Mouse (Mus musculus): ENCODE data around the gene Bcl11b. TPM values are rescaled to one million over a fixed set of nuclear protein-coding genes. Genes with fewer than 3 reads are reported as not detected.

Gene Bcl11b
- polyA plus RNA-seq, 1 experiment: 0.11 TPM

DNA sequence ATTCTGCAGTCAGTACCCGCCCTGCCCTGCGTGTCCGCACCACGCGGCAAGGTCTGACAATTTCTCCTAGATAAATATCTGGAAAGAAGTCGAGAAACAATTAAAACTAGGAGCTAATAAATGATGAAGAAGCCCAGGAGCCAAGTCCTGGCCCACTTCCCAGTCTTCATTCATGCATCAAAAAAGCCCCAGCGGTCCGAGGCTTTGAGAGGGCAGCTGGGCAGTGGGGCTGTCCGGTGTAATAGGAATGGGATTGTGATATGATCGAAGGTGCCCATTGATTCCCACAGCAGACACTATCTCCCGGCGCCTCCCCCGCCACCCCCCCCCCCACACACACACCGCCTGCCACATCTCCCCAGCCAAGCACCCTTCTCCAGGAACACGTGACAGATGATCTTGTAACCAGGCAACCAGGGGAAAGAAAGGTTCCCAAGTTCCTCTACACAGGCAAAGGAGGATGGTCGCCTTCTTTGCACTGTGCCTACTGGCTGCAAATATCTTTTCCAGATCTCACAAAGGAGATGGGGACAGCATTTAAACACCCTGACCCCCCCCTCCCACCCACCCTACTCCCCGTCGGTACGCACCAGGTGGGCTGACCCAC lies 68.5 kb downstream of the Bcl11b start:
- H3K27ac ChIP-seq (ENCODE audit: control insufficient read depth, insufficient read depth, low read depth, low read length): no peak overlapping the region
- no peak overlapping the region for H3K4me3 ChIP-seq (ENCODE audit: control insufficient read depth, low read depth, low read length)
- no peaks in the 10 kb centered on the region for H3K27me3 ChIP-seq (ENCODE audit: control insufficient read depth, insufficient read depth, low read length)
- no peaks in the 10 kb centered on the region for H3K4me1 ChIP-seq (ENCODE audit: control insufficient read depth, insufficient read depth, low read length)
- TF ChIP-seq POLR2A (IDR thresholded peaks at IDR 0.05; ENCODE audit: control insufficient read depth, low read depth, low read length): no peak
- no peak for TF ChIP-seq CTCF (IDR thresholded peaks at IDR 0.05; ENCODE audit: control insufficient read depth, insufficient read depth, insufficient replicate concordance, low read depth, low read length)
- no peaks in the 10 kb centered on the region for H3K36me3 ChIP-seq (ENCODE audit: control insufficient read depth, insufficient read depth, low read length)

- H3K27me3 ChIP-seq (ENCODE audit: control insufficient read depth, insufficient read depth, low read length): no peaks in the 10 kb centered on the region
- H3K4me1 ChIP-seq (ENCODE audit: control insufficient read depth, insufficient read depth, low read length): no peaks in the 10 kb centered on the region
- H3K4me3 ChIP-seq (ENCODE audit: control insufficient read depth, low read depth, low read length): no peak overlapping the region
- H3K36me3 ChIP-seq (ENCODE audit: control insufficient read depth, insufficient read depth, low read length): no peaks in the 10 kb centered on the region
- no peak for TF ChIP-seq CTCF (IDR thresholded peaks at IDR 0.05; ENCODE audit: control insufficient read depth, insufficient read depth, insufficient replicate concordance, low read depth, low read length)
- no peak overlapping the region for H3K27ac ChIP-seq (ENCODE audit: control insufficient read depth, insufficient read depth, low read depth, low read length)
These were observed 71.3 kb downstream of the Bcl11b start for GRCm38 (mm10) chr12:107932140-107932539.

DNA sequence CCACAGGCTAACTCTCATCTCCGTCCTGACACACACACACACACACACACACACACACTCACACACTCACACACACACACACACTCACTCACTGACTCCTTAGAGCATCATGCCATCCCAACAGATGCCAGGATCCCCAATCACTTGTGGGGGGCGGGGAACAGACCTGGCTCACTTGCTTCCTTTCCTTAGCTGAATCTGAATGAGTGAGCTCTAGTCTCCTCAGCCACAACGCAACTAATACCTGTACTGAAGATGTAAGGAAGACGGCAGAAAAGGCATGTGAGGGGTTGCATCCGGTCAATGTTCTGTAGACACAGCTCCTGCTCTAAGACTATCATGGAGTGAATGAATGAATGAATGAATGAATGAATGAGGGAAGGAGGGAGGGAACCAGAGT lies 71.9 kb downstream of the Bcl11b start:
- H3K27me3 ChIP-seq (ENCODE audit: control insufficient read depth, insufficient read depth, low read length): no peaks in the 10 kb centered on the region
- H3K36me3 ChIP-seq (ENCODE audit: control insufficient read depth, insufficient read depth, low read length): no peaks in the 10 kb centered on the region
- H3K27ac ChIP-seq (ENCODE audit: control insufficient read depth, insufficient read depth, low read depth, low read length): no peak overlapping the region
- no peaks in the 10 kb centered on the region for H3K4me1 ChIP-seq (ENCODE audit: control insufficient read depth, insufficient read depth, low read length)
- H3K4me3 ChIP-seq (ENCODE audit: control insufficient read depth, low read depth, low read length): no peak overlapping the region
- no peak for TF ChIP-seq POLR2A (IDR thresholded peaks at IDR 0.05; ENCODE audit: control insufficient read depth, low read depth, low read length)
- TF ChIP-seq CTCF (IDR thresholded peaks at IDR 0.05; ENCODE audit: control insufficient read depth, insufficient read depth, insufficient replicate concordance, low read depth, low read length): no peak

DNA sequence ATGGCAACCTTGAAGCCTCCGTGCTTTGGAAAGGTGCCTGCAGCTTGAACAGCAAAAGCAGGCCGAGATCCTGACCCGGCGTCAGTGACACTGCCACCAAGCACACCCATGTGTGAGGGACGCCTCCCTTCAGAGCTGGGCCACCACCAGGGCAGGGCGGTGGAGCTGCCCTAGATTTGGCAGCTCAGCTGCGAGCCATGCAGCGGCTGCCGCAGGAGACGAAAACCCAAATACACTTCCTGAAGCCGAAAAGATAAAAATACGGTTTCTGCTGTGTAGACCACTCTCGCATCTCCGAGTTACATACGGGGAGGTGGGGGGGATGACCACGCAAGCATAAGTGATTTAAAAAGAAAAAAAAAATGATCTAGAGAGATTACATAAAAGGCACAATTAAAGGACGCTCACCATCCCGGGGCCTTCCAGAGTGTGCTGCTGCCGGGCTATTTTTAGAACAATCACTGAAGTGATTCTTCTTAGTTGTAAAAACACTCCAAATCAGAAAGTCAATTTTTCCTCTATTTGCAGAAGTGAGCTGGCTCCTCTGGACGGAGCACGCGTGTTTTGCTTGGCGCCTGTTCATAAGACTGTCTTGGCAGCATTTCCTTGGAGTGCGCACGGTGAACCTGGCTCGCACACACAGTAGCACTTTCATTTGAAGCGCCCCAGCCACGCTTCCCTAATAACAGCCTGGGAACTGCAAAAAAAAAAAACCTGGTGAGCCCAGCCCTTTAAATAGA lies 72.6 kb downstream of the Bcl11b start:
- Histone ChIP-seq H3K4me3 (ENCODE audit: control insufficient read depth, low read depth, low read length) (no peak overlapping the region), H3K36me3 (ENCODE audit: control insufficient read depth, insufficient read depth, low read length) (no peaks in the 10 kb centered on the region), H3K4me1 (ENCODE audit: control insufficient read depth, insufficient read depth, low read length) (no peaks in the 10 kb centered on the region), H3K27ac (ENCODE audit: control insufficient read depth, insufficient read depth, low read depth, low read length) (no peak overlapping the region), H3K27me3 (ENCODE audit: control insufficient read depth, insufficient read depth, low read length) (no peaks in the 10 kb centered on the region)
- TF ChIP-seq POLR2A (IDR thresholded peaks at IDR 0.05; ENCODE audit: control insufficient read depth, low read depth, low read length): no peak
- no peak for TF ChIP-seq CTCF (IDR thresholded peaks at IDR 0.05; ENCODE audit: control insufficient read depth, insufficient read depth, insufficient replicate concordance, low read depth, low read length)

GRCm38 (mm10) chr12:107928905-107929304 lies 74.5 kb downstream of the Bcl11b start:
- no peaks in the 10 kb centered on the region for H3K27me3 ChIP-seq (ENCODE audit: control insufficient read depth, insufficient read depth, low read length)
- H3K27ac ChIP-seq (ENCODE audit: control insufficient read depth, insufficient read depth, low read depth, low read length): no peak overlapping the region
- H3K36me3 ChIP-seq (ENCODE audit: control insufficient read depth, insufficient read depth, low read length): no peaks in the 10 kb centered on the region
- TF ChIP-seq POLR2A (IDR thresholded peaks at IDR 0.05; ENCODE audit: control insufficient read depth, low read depth, low read length) (no peak), CTCF (IDR thresholded peaks at IDR 0.05; ENCODE audit: control insufficient read depth, insufficient read depth, insufficient replicate concordance, low read depth, low read length) (no peak)
- no peaks in the 10 kb centered on the region for H3K4me1 ChIP-seq (ENCODE audit: control insufficient read depth, insufficient read depth, low read length)
- no peak overlapping the region for H3K4me3 ChIP-seq (ENCODE audit: control insufficient read depth, low read depth, low read length)

DNA sequence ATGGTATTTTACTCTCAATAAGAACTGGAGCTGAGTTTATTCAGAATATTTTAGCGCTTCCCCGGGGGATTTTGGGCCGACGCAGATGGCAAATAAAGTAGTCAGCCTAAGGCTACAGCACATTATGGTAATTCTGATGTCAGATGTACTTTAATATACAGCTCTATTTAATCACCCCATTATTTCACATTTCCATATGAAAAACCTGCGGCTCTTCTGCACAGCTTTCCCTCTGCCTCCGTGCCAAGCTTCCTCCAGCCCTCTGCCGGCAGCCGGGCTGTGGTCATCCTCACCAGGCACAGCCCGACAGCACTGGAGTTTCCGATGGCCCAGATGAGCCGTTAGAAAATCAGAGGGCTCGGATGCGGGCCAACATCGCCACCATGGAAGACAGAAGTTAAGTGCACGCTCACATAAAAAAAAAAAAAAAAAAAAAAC lies 74.9 kb downstream of the Bcl11b start:
- H3K27me3 ChIP-seq (ENCODE audit: control insufficient read depth, insufficient read depth, low read length): no peaks in the 10 kb centered on the region
- H3K4me1 ChIP-seq (ENCODE audit: control insufficient read depth, insufficient read depth, low read length): no peaks in the 10 kb centered on the region
- H3K4me3 ChIP-seq (ENCODE audit: control insufficient read depth, low read depth, low read length): no peak overlapping the region
- no peaks in the 10 kb centered on the region for H3K36me3 ChIP-seq (ENCODE audit: control insufficient read depth, insufficient read depth, low read length)
- no peak overlapping the region for H3K27ac ChIP-seq (ENCODE audit: control insufficient read depth, insufficient read depth, low read depth, low read length)
- TF ChIP-seq CTCF (IDR thresholded peaks at IDR 0.05; ENCODE audit: control insufficient read depth, insufficient read depth, insufficient replicate concordance, low read depth, low read length) (no peak), POLR2A (IDR thresholded peaks at IDR 0.05; ENCODE audit: control insufficient read depth, low read depth, low read length) (no peak)

- H3K36me3 ChIP-seq (ENCODE audit: control insufficient read depth, insufficient read depth, low read length): no peaks in the 10 kb centered on the region
- H3K27me3 ChIP-seq (ENCODE audit: control insufficient read depth, insufficient read depth, low read length): no peaks in the 10 kb centered on the region
- TF ChIP-seq CTCF (IDR thresholded peaks at IDR 0.05; ENCODE audit: control insufficient read depth, insufficient read depth, insufficient replicate concordance, low read depth, low read length) (no peak), POLR2A (IDR thresholded peaks at IDR 0.05; ENCODE audit: control insufficient read depth, low read depth, low read length) (no peak)
- no peaks in the 10 kb centered on the region for H3K4me1 ChIP-seq (ENCODE audit: control insufficient read depth, insufficient read depth, low read length)
- no peak overlapping the region for H3K27ac ChIP-seq (ENCODE audit: control insufficient read depth, insufficient read depth, low read depth, low read length)
- H3K4me3 ChIP-seq (ENCODE audit: control insufficient read depth, low read depth, low read length): no peak overlapping the region
These were observed 75.4 kb downstream of the Bcl11b start for GRCm38 (mm10) chr12:107927961-107928431.

All from testis, adult 2 months (tissue).